Mouse (Mus musculus) liver, embryonic 18 days (tissue): ENCODE measurements around the gene Gm4631. TPM values are rescaled to one million over a fixed set of nuclear protein-coding genes. Genes with fewer than 3 reads are reported as not detected.

Experiments
- polyA plus RNA-seq: library from polyadenylated mRNA; depleted of rRNA; stranded (reverse); fragments of >200 nt; gene quantifications from 2 replicates; pipeline ENCODE4 v1.2.3, GENCODE M21; 2012; rRNA removed

The Gm4631 gene
- polyA plus RNA-seq = 3.5 and 4.0 TPM in 2 replicates

DNA sequence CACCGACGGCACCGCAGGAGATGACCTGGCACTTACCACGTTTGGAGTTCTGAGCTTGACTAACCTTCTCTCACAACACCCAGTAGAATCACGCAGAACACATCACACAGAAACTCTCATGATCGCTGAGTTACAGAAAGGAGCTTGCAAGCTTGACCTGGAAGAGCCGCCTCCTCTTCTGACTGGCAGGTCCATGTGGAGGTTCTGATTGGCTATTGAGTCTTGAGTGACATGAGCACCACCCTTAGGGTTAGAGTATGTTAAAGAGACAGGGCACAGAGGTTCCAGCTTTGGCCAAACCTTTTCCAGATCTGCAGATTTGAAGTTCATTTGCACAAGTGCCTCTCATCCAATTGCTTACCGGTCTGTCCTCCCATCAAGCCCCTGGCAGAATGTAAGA, at the start of gene Gm4631:
Gene Gm4631, minus strand, starts transcription at position 101 of the 400 bp plus-strand sequence.

DNA sequence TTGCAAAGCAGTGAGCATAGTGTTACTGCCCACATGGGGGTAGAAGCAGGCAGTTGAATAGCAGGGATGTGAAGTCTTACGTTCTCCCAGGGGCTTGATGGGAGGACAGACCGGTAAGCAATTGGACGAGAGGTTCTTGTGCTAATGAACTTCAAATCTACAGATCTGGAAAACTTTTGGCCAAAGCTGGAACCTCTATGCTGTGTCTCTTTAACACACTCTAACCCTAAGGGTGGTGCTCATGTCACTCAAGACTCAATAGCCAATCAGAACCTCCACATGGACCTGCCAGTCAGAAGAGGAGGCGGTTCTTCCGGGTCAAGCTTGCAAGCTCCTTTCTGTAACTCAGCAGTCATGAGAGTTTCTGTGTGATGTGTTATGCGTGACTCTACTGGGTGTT, 34.1 kb upstream of the Gm4631 start, which contains the start of gene Zfp968:
Gene Zfp968, plus strand, starts transcription at position 301 of the 400 bp plus-strand sequence.

DNA sequence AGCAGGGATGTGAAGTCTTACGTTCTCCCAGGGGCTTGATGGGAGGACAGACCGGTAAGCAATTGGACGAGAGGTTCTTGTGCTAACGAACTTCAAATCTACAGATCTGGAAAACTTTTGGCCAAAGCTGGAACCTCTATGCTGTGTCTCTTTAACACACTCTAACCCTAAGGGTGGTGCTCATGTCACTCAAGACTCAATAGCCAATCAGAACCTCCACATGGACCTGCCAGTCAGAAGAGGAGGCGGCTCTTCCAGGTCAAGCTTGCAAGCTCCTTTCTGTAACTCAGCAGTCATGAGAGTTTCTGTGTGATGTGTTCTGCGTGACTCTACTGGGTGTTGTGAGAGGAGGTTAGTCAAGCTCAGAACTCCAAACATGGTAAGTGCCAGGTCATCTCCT, 63.2 kb downstream of the Gm4631 start, which contains the start of gene Gm14440:
Gene Gm14440, plus strand, starts transcription at position 301 of the 400 bp plus-strand sequence.

Other genes with a start within 250 kb of the Gm4631 start
- gene Gm14399, start 196.2 kb downstream of the Gm4631 start, polyA plus RNA-seq = 1.4 and 1.5 TPM in 2 replicates
- gene Gm14443, start 162.3 kb downstream of the Gm4631 start, polyA plus RNA-seq = 0.06 and 0.13 TPM in 2 replicates
- gene Gm14391, start 131.3 kb downstream of the Gm4631 start, polyA plus RNA-seq = 2.7 and 2.9 TPM in 2 replicates
- gene Gm14440, start 63.1 kb downstream of the Gm4631 start, polyA plus RNA-seq = not detected in 2 replicates
- 0.97 and 1.2 TPM in 2 replicates for gene Zfp968, start 34.2 kb upstream of the Gm4631 start, polyA plus RNA-seq
- gene Gm4724, start 97.6 kb upstream of the Gm4631 start, polyA plus RNA-seq = 2.3 and 2.6 TPM in 2 replicates
- gene Zfp965, start 131.8 kb upstream of the Gm4631 start, polyA plus RNA-seq = 0.99 and 1.1 TPM in 2 replicates